Mouse (Mus musculus): ENCODE measurements at regions not wholly inside any gene's neighbourhood (a gene's known extent, or its start where the extent isn't known, plus 50 kb on each side); places are given as distances from the start of the nearest gene placed in this dataset.

DNA sequence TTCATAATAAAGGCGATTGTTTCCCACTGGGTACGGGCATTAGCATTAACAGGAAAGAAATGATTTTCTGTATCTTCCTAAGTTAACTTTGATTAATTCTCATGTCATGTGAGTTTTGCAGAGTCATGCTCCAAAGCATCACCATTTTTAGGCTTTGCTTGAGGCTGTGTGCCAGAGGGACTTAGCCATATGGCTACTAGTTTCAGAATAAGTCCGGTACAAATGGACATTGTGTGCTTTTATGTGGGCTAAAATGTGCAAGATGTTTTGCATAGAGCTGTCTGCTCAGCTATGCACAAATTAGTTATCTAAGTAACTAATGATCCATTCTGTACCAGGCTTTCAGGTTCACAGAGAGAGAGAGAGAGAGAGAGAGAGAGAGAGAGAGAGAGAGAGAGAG is 406.2 kb upstream of the Tmem132c start:
- Histone ChIP-seq H3K79me2 (ENCODE audit: control insufficient read depth, insufficient read depth, low read length, poor library complexity) (no peaks in the 10 kb centered on the region), H3K27ac (ENCODE audit: control insufficient read depth, low read depth, low read length) (no peak overlapping the region), H3K9ac (ENCODE audit: control insufficient read depth, low read depth, low read length, poor library complexity, severe bottlenecking) (no peak overlapping the region), H3K4me3 (ENCODE audit: control insufficient read depth in 1 of 2, insufficient read depth in 1 of 2, low read depth in 2 of 2, low read length in 2 of 2) (no peak overlapping the region), H3K27me3 (ENCODE audit: control insufficient read depth in 1 of 2, insufficient read depth in 2 of 2, low read length in 2 of 2) (no peaks in the 10 kb centered on the region; a peak in 1 of 4 replicates), H3K4me1 (ENCODE audit: control insufficient read depth in 1 of 2, insufficient read depth in 2 of 2, low read length in 2 of 2) (no peaks in the 10 kb centered on the region), H3K36me3 (ENCODE audit: control insufficient read depth in 1 of 2, insufficient read depth in 2 of 2, low read length in 2 of 2) (no peaks in the 10 kb centered on the region), H3K9me3 (replicated peaks; ENCODE audit: insufficient read depth, low read length) (no peaks in the 10 kb centered on the region)
- DNase-seq (ENCODE audit: low read depth, low spot score) = no peak
- TF ChIP-seq ZKSCAN1 (IDR thresholded peaks at IDR 0.05; ENCODE audit: low read depth, low read length) (no peak), BHLHE40 (IDR thresholded peaks at IDR 0.05; ENCODE audit: borderline replicate concordance, low read depth, low read length) (no peak), CHD1 (IDR thresholded peaks at IDR 0.05; ENCODE audit: low read depth, low read length) (no peak), JUND (IDR thresholded peaks at IDR 0.05; ENCODE audit: low read depth, low read length) (no peak), TAL1 (IDR thresholded peaks at IDR 0.05; ENCODE audit: low read length) (no peak), HCFC1 (IDR thresholded peaks at IDR 0.05; ENCODE audit: low read depth, low read length) (no peak)

DNA sequence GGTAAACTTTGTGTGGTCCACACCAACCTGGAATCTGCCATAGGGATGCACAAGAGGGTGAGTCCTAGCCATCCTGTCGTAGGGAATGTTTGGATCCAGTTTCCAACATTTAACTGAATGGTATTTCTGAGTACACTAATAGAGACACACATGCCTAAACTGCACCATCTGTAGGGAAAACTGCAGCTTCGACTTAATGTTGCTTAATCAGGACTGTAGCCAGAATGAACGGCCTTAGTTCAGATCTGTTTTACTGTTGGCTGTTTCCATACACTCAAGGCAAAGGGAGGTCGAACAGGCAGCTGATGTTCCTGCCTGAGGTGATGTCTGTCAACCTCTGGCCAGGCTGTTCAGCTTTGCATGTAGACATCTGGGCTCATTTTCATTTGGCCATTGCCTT is 399.0 kb upstream of the Tmem132c start:
- H3K9me3 ChIP-seq (replicated peaks; ENCODE audit: insufficient read depth, low read length) = no peaks in the 10 kb centered on the region
- no peak overlapping the region for H3K27ac ChIP-seq (ENCODE audit: control insufficient read depth, low read depth, low read length)
- no peaks in the 10 kb centered on the region for H3K79me2 ChIP-seq (ENCODE audit: control insufficient read depth, insufficient read depth, low read length, poor library complexity)
- no peaks in the 10 kb centered on the region; a peak in 1 of 4 replicates for H3K27me3 ChIP-seq (ENCODE audit: control insufficient read depth in 1 of 2, insufficient read depth in 2 of 2, low read length in 2 of 2)
- no peaks in the 10 kb centered on the region for H3K36me3 ChIP-seq (ENCODE audit: control insufficient read depth in 1 of 2, insufficient read depth in 2 of 2, low read length in 2 of 2)
- no peak overlapping the region for H3K9ac ChIP-seq (ENCODE audit: control insufficient read depth, low read depth, low read length, poor library complexity, severe bottlenecking)
- DNase-seq (ENCODE audit: low read depth, low spot score) = no peak
- no peaks in the 10 kb centered on the region for H3K4me1 ChIP-seq (ENCODE audit: control insufficient read depth in 1 of 2, insufficient read depth in 2 of 2, low read length in 2 of 2)
- no peak overlapping the region for H3K4me3 ChIP-seq (ENCODE audit: control insufficient read depth in 1 of 2, insufficient read depth in 1 of 2, low read depth in 2 of 2, low read length in 2 of 2)
- no peak for TF ChIP-seq ETS1 (IDR thresholded peaks at IDR 0.05; ENCODE audit: low read depth, low read length)
- no peak for TF ChIP-seq POLR2A (IDR thresholded peaks at IDR 0.05; ENCODE audit: control insufficient read depth in 1 of 2, insufficient read depth in 1 of 2, low read depth in 1 of 2, low read length in 2 of 2, poor library complexity in 1 of 2)
- TF ChIP-seq CHD2 (IDR thresholded peaks at IDR 0.05; ENCODE audit: low read length) = no peak
- no peak for TF ChIP-seq ZC3H11A (IDR thresholded peaks at IDR 0.05; ENCODE audit: low read depth, low read length)
- no peak for TF ChIP-seq RAD21 (IDR thresholded peaks at IDR 0.05; ENCODE audit: low read depth, low read length)
- TF ChIP-seq TBP (IDR thresholded peaks at IDR 0.05; ENCODE audit: low read depth, low read length) = no peak
- no peak for TF ChIP-seq CHD1 (IDR thresholded peaks at IDR 0.05; ENCODE audit: low read depth, low read length)
- TF ChIP-seq RCOR1 (IDR thresholded peaks at IDR 0.05; ENCODE audit: low read depth, low read length) = no peak
- TF ChIP-seq MXI1 (IDR thresholded peaks at IDR 0.05; ENCODE audit: low read depth, low read length) = no peak
- TF ChIP-seq GABPA (IDR thresholded peaks at IDR 0.05; ENCODE audit: low read depth, low read length) = no peak
- no peak for TF ChIP-seq UBTF (IDR thresholded peaks at IDR 0.05; ENCODE audit: borderline replicate concordance, insufficient read depth, low read depth, low read length)
- TF ChIP-seq SIN3A (IDR thresholded peaks at IDR 0.05; ENCODE audit: low read length) = no peak
- no peak for TF ChIP-seq KAT2A (conservative IDR thresholded peaks at IDR 0.05; ENCODE audit: low read depth, low read length)
- no peak for TF ChIP-seq ELF1 (IDR thresholded peaks at IDR 0.05; ENCODE audit: low read depth, low read length)
- no peak for TF ChIP-seq ZMIZ1 (IDR thresholded peaks at IDR 0.05; ENCODE audit: low read depth, low read length)
- TF ChIP-seq MAZ (IDR thresholded peaks at IDR 0.05; ENCODE audit: low read depth, low read length) = no peak
- TF ChIP-seq EP300 (IDR thresholded peaks at IDR 0.05; ENCODE audit: low read depth in 1 of 2, low read length in 2 of 2) = no peak
